Mouse (Mus musculus) cerebellum, postnatal 4 days (tissue): ENCODE data around the gene Smyd3.
A peak's percentile ranks its signal among the peaks of the same experiment; 100 is the strongest.

Experiments
- DNase-seq, 2 experiments: peaks; one replicate each; pipeline ENCODE4 v3.0.0; 2022; ENCODE audit warnings: low spot score in 2 of 2, mixed read lengths in 1 of 2

Smyd3 gene

DNA sequence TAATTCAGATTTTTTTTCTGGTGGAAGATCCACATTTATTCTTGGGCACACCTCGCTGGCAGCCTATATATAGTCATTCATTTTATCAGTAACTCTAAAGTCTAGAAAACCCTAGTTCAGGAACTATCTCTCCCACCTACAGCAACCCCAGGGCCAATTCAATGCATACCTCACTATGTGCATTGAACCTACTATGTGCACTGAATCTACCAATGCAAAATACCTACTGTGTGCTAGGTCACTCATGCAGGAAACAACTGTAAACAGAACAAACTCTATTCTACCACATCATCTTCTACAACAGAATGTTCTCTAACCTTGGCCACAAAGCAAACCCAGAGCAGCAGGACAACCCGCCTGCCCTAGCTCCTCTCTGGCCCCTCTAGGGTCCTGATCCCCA is 484.9 kb downstream of the Smyd3 start:
- no peak for DNase-seq

DNA sequence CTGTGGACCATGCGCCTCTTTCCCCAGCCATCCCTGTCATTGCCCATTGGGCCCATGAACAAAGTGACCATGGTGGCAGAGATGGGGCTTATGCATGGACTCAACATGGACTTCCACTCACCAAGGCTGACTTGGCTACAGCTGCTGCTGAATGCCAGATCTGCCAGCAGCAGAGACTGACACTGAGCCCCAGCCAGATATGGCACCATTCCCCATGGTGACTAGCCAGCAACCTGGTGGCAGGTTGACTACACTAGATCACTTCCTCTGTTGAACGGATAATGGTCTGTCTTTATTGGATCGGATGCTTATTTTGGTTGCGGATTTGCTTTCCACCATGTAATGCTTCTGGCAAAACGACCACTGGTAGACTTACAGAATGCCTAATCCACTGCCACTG is 486.3 kb downstream of the Smyd3 start:
- DNase-seq: no peak

DNA sequence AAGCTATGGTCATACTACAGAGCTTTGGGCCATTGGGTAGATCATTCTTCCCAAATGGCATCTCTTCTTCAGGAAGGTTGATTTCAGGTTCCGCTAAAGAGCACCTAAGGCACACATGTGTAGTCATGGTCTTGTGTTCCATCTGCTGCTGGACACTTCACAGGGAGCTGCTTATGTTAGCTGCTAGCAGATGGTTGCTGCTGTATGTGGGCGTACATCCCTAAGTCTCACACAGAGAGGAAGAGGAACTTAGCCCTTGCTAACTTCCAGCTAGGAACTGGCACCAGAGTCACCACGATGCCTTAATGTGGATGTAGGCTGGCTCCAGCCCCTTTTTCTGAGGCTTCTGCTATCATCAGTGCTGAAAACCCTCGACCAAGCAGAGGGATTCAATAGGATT is 491.2 kb downstream of the Smyd3 start:
- DNase-seq: no peak

DNA sequence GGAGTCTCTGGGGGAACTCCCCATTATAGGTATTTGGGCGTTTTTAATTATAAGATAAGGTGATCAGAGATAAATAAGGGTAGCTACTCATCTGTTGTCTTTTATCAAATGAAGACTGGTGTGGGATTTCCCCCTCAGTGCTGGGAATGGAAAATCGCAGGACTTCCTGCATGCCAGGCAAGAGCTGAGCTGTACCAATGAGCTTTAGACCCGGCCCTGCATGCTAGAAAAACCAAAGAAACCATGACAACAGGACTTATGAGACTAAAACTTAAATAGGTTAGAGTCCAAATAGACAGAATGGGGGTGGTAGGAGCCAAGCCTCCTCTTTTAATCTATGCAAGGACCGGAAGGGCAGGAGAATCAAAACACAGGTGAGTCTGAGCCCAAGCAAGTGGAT is 492.7 kb downstream of the Smyd3 start:
- DNase-seq: no peak

DNA sequence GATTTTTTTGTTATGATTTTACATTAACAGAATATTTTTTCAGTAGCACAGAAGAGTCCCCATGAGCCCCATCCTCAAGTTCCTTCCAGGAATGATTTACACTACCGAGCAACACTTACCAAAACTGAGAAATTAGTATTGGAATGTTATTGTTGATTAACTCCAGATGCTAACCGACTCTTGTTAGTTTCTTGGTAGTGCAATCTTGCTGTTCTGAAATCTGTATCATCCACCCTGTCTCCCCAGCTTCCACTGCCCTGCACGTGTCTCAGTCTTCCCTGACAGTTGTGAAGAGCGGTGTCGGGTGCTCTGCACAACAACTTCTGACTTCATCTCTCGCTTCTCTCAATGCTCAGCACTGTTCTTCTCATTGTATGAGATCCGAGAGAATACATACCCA is 494.4 kb downstream of the Smyd3 start:
- DNase-seq: no peak

DNA sequence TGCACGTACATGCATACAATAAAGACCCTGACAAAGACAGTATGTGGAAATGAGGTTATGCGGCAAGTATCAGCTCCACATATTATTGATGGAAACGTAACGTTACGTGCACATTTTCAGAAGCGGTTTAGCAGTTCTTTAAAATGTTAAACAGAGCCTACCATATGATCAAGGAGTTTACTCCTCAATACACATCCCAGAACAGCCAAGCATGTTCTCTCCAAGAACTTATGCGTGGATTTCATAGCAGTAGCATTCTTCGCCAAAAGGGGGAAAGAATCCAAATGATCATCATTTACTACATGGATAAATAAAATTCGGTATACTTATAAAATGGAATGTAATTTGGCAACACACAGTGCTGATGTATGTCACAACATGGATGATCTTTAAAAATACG is 500.4 kb downstream of the Smyd3 start:
- no peak for DNase-seq

DNA sequence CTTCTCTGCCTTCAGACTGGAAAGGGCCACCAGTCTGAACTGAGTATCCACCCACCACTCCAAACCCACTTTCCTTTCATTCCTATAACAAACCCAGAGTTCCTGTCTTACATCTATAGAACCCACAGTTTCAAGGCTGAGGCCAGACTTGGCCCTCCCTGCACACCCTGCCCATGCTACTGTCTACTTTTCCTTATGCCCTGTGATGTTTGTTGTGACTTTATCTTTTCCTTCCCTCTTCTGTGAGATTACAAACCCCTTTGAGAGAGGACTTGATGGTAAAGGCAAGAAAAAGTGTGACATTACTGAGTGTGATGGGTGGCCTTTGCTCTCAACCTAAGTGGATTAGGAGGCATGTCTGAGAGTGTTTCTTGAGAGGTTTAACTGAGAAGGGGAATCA is 504.8 kb downstream of the Smyd3 start:
- no peak for DNase-seq

DNA sequence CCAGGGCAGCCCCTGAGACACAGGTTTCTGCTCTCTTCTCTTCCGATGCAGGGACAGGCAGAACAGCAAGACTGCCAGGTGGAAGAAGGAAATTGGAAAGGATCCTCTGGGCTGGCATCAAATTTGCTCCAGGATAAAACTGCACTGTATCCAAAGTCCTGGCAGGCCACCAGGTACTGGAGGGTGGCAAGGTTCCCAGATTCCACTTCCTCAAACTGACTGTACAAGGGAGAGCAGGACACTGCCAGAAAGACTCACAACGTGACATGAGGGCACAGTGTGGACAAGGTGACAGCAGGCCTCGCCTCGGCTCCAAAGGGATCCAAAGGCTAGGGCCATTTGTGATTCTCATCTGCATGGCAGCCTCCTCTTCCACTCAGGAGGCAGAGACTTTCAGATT is 505.6 kb downstream of the Smyd3 start:
- peak; percentile 46 to 81 for DNase-seq

DNA sequence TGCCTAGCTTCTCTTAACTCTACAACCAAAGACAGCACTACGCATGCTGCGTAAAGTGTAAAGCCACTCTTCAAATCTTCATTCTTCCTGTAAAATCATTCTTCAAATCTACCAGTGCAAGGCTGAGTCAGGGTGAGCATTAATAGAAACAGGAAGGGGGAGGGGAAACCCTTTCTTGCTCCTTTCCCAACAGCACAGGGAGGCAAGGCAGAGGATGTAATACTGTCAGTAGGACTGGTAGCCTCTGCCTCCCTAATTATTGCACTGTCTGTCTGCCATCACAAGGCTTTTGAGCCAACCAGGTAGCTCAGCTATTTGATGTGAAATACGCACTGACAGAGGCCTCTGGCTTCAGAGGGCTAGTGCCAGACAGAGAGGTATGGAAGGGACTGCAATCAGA is 507.1 kb downstream of the Smyd3 start:
- no peak for DNase-seq

DNA sequence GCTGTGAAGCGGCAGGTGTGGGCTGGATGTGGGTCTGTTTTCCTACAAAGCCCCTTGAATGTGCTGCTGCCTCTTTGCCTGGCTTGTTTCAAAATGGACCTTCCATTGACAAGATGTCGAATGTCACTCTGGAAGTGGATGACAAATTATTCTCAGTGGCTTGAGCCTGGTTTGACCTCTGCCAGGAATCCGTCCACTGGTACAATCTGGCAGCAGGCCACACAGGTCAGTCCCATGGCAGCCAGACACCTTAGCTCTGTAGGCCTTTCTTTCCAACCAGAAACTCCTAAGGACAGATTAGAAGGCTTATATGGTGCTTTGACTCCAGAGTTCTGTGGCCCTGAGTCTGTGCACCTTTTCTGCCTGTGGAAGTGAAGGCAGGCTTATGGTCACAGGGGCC is 507.9 kb downstream of the Smyd3 start:
- no peak for DNase-seq

DNA sequence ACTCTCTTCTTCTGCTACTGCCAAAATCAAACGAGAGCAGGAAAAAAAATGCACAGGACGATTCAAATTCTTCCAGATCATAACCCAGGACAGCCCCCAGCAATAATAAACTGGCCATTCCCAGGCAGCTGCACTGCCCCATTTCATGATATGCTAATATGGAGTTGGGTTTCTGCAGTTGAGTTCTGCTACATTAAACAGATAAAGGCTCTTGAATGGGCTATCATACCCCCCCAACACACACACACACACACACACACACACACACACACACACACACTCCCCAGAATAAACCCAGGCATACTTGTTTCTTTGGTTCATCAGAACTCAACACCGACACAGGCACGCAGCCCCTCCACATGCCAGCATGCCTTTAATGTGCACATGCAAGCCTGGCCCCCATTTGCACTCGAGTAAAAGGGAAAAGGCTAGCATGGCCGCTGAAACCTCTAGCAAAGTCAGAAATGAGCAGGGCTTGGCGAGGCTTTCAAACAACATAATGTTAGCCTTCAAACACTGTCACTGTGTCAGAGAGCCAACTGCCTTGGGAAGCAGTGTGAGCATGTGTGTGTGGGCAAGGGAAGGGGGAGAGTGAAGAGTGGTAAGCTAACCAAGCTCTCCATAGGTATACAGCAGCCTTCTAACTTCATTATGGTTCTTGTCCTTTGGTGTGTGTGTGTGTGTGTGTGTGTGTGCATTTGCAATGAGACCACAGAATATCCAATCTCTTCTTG is 513.5 kb downstream of the Smyd3 start:
- DNase-seq: no peak

DNA sequence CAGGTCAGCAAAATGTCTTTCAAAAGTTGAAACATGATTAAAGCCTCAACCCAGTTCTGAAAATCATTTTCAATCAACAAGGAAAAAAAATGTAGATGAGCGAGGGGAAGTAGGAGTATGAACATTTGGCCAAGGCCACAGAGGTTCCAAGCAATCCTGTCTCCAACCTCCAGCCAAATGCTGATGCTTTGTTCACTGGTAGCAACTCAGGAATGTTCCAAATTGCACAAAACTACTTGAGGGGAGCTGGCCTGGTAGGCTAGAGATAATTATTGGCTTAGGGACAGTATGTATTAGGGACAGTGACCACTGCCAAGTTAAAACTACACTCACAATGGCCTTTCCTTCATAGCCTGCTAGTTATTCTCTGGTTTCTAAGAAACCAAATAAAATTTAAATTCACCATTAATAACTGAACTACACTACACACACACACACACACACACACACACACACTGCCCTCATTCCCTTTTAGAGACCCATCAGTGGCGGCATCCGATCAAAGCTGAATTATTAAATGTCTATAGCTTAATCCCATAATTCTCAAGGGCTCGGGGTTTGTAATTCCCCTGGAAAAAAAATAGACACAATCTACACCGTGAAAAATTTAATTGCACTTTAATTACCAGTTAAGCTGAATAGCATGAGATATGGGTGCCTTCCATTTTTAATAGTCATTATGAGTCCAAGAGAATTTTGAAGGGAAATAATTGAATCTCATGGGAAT is 514.3 kb downstream of the Smyd3 start:
- no peak for DNase-seq

DNA sequence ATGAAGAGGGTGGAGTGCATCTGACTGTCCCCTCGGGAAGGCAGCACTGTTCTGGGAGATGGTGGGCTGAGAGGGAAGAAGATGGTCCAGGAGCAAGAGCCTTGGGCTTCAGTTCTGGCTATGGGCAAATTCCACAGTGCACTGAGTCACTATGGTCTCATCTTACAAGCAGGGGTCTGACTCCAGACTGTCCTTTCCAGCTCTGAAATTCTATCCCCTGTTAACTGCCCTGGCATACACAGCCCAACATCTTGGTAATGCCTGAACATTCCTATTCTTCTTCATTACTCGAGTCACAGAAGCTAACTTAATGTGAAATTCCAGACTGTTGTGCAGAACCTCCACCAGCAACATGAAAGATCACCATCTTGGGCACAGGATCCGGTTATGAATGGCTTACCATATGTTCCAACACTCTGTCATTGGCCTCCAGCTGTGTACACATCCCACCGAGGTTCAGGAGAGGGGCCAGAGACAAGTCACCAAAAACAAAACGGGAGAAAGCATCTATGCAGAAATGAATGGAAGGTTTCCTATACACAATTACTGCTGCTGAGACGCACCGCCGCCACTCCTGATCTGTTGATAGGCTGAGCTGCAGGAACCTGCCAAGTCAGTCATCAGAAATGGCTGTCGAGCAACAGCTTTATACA is 517.8 kb downstream of the Smyd3 start:
- DNase-seq: no peak

DNA sequence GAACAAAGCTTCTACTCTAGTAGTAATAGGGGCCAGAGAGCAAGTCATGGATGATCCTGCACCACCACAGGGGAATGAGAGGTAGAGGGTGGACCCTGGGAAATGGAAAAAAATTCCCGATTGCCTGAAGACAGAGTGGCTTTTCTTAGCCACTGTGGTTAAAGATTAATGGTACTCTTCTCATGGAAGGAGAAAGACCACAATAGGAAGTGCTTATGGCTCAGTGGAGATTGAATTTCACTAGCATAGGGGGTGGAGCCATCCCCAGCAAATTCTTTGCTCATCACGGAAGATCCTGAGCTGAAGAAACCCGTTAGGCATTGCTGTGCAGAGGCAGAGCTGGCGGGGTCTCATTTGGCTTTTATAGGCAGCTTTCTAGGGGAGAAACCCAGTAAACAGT is 520.0 kb downstream of the Smyd3 start:
- DNase-seq: no peak

DNA sequence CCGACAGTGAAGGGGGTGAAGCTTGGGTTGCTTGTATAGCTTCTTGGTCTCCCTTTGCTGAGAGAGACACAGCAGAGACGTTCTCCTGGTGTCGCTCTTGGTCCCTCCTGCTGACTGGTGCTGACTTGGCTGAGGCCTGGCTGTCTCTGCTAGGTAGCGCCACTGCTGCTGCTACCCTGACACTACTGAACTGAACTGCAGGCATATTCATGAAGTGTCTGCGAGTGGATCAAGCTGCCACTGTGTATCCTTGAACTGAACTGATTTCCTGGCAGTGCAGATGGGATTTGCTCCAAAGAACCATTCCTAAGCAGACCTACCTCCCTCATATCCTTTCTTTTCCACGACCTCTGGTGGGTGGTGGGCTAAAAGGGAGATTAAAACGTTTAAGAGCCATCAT is 523.6 kb downstream of the Smyd3 start:
- no peak for DNase-seq

DNA sequence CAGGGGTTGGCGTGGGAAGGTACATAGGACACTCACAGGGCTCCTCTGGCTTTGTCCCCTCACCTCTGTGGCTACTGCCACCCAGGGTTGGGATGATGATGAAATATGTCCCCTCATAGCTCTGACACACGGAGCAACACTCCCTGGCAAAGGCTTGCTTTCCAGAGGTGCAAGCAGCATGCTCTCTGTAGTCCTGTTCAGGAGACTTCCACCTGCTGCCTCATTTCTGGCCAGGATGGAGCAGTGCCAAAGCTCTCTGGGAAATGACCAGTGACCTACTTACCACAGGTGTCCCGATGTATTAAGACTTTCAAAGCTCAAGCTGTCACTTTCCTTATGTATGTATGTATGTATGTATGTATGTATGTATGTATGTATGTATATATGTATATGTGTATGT is 525.3 kb downstream of the Smyd3 start:
- no peak for DNase-seq

DNA sequence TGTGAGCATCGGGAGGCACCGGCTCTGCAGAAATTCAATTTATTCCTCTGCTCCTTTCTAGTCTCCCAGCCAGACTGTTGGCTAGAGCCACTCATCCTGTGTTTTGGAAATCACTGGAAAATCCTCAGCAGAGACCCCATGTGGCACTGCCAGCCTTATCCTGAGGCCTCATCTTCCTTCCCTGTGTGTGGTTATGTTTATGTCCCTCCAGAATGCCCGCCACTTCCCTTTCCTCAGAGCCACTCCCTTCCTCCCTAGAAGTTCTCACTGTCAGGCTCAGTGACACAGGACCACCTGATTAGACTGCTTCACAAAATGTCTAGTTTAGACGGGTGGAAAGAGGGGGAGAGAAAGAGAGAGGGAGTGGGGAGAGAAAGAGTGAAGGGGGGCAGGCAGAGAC is 526.4 kb downstream of the Smyd3 start:
- no peak for DNase-seq

DNA sequence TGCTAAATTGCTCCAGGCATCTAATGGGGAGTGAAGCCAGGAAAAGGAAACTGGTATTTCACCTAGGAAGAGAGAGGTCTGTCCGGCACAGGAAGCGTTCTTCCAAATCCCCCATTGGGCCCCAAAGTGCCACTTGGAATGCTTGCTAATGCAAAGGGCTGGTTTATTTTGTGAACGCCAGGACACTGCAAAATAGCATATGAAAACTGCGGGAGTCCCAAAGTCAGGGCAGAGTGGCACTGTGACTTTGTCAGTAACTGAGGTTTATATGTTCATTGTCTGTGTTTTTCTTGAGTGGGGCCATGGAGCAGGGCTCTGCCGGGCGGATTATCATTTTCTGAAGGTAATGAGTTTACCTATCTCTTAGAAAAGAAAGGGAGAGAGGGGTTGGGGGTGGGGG is 526.8 kb downstream of the Smyd3 start:
- no peak for DNase-seq

DNA sequence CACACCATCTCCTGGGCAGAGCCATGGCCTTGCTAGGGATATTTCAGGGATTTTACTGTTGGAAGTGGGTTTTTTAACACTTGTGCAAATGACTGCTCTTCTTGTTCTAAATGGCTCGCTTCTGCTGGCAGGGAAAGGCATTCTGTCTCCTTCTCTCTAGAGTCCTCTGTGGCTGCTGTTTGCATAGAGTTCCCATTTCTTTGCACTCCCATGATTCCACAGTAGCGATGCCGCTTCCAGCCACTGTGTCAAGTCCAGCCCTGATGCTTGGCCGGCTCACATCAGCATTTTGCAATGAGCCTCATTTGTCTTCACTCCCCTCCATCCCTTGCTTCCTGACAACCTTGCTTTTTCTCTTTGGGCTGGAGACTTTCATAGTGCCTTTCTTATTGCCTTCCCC is 528.4 kb downstream of the Smyd3 start:
- DNase-seq: no peak

DNA sequence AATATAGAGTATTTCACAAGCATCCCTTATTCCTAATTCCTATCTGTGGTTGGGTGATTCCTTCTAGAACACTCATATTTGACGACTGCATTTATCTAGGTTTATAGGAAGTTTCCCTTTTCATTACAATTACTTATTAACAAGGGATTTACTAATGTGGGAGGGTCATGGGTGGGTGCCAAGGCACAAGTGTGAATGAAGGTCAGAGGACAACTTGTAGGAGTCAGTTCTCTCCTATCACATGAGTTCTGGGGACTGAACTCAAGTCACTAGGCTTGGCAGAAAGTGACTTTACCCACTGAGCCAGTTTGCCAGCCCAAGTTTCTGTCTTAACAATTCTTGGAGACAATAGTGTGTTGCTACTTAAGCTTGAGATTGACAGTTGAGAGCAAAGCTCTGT is 529.7 kb downstream of the Smyd3 start:
- DNase-seq: no peak

DNA sequence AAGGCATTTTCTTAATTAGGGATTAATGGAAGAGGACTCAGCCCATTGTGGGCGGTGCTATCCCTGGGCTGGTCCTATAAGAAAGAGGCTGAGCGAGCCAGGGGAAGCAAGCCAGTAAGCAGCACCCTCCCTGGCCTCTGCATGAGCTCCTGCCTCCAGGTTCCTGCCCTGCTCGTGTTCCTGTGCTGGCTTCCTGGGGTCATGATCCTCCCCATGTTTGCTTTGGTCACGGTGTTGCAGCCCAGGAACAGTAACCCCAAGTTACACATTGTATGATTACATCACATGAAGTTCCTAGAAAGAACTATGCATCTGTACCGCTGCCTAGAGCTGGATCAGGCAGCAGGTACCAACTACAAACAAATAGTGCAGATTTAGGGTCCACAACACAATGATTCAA is 536.2 kb downstream of the Smyd3 start:
- DNase-seq: no peak

DNA sequence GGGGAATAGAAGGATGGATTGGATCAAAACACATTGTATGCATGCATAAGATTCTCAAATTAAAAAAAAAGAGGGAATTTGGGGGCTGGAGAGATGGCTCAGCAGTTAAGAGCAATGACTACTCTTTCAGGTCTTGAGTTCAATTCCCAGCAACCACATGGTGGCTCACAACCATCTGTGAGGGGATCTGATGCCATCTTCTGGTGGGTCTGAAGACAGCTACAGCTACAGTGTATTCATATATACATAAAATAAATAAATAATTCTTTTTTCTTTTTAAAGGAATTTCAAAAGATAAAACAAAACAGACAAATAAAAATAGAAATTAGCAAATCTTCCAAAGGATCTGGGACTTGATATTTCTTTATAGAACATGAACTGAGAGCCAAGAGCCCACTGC is 537.7 kb downstream of the Smyd3 start:
- DNase-seq: no peak

DNA sequence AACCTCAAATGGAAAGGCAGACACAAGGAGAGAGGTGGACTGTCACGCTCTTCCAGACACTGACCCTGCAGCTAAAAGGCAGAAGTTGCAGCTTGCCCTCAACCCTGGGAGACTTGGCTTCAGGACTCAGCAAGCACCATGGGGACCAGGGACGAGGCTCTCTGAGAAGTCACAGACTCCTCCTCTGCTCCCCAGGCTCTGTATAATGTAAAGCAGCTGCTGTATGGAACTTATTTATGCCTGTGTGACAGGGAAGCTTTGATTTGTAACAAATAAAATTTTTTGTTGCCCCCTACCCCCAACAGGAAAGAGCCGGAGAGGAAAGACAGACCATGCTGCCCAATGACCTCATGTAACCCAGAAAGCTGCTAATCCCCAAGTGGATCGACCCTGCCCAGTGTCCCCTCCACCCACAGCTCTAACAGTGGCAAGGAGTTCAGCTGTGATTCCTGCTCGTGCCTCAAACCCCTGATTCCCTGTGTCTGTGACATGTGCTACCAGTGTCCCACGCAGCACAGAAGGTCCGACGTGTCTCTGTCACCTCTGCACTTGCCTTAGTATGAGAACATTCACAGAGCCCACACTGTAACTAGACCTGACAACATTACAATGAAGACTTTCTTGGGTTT is 539.1 kb downstream of the Smyd3 start:
- no peak for DNase-seq
